Mouse (Mus musculus): Measurements from ENCODE around the gene Poc1b.

DNA sequence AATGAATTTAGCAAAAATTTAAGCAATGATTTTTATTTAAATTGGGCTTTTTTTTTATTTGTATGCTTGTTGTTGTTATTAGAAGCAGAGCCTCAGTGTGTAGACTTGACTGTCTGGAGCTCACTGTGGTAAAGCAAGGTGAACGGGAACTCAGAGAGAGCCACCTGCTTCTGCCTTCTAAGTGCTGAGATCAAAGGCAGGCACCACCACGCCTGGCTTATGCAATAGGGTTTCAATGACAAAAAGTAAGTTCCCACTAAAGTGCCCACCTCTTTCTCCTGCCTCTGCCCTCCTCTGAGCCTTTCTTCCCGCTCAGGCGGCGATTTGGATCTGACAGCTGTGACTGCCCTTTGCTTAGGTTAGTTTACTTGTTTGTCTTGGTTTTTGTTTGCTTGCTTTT, 72.3 kb downstream of the Poc1b start:
- TF ChIP-seq CTCF (IDR thresholded peaks at IDR 0.05) (no peak), EP300 (IDR thresholded peaks at IDR 0.05) (no peak)
